Mouse (Mus musculus) thymus, adult 18-20 months (tissue): Measurements from ENCODE around the gene Actr3b.
"Not testable (repeated sequence)": the region's sequence is repeated elsewhere in the genome, so short reads cannot be mapped to it uniquely, and the experiment has no call there.

ENCODE experiments used
- DNase-seq, 2 experiments: peaks; one replicate each; pipeline ENCODE4 v3.0.0; 2022; ENCODE audit warnings: mixed read lengths in 2 of 2

Gene Actr3b

GRCm38 (mm10) chr5:25759460-25760409, at the start of gene Actr3b:
Gene Actr3b, plus strand, starts transcription at chr5:25759997.
- DNase-seq = peak; percentile 71 to 72

GRCm38 (mm10) chr5:25713001-25713706, 46.6 kb upstream of the Actr3b start:
- not testable (repeated sequence) for DNase-seq

- no peak for DNase-seq
These were observed 40.4 kb upstream of the Actr3b start for GRCm38 (mm10) chr5:25719390-25719789.

- no peak for DNase-seq
These were observed 36.8 kb upstream of the Actr3b start for GRCm38 (mm10) chr5:25723016-25723415.

- no peak for DNase-seq
These were observed 35.6 kb upstream of the Actr3b start for GRCm38 (mm10) chr5:25724134-25724675.

GRCm38 (mm10) chr5:25734318-25734717, 25.5 kb upstream of the Actr3b start:
- DNase-seq = no peak

GRCm38 (mm10) chr5:25735861-25736260, 23.9 kb upstream of the Actr3b start:
- DNase-seq = no peak

- no peak for DNase-seq
These were observed 21.3 kb upstream of the Actr3b start for GRCm38 (mm10) chr5:25738448-25738847.

GRCm38 (mm10) chr5:25738902-25739301, 20.9 kb upstream of the Actr3b start:
- not testable (repeated sequence) for DNase-seq

GRCm38 (mm10) chr5:25747904-25748303, 11.9 kb upstream of the Actr3b start:
- DNase-seq = no peak

GRCm38 (mm10) chr5:25748613-25749012, 11.2 kb upstream of the Actr3b start:
- no peak for DNase-seq

GRCm38 (mm10) chr5:25751552-25751951, 8.2 kb upstream of the Actr3b start:
- no peak for DNase-seq

- DNase-seq = no peak
These were observed 6.9 kb upstream of the Actr3b start for GRCm38 (mm10) chr5:25752862-25753261.

- DNase-seq = no peak
These were observed 6.1 kb upstream of the Actr3b start for GRCm38 (mm10) chr5:25753556-25754235.

- no peak for DNase-seq
These were observed 5.5 kb upstream of the Actr3b start for GRCm38 (mm10) chr5:25754236-25754766.

- peak in 1 of 2 experiments; percentile 5 for DNase-seq
These were observed 624 bp downstream of the Actr3b start for GRCm38 (mm10) chr5:25760410-25760832.

GRCm38 (mm10) chr5:25760871-25761270, 1.1 kb downstream of the Actr3b start:
- no peak for DNase-seq

- DNase-seq = no peak
These were observed 2.1 kb downstream of the Actr3b start for GRCm38 (mm10) chr5:25761850-25762249.

- no peak for DNase-seq
These were observed 9.2 kb downstream of the Actr3b start for GRCm38 (mm10) chr5:25769006-25769405.

GRCm38 (mm10) chr5:25769406-25769805, 9.6 kb downstream of the Actr3b start:
- no peak for DNase-seq

- no peak for DNase-seq
These were observed 12.7 kb downstream of the Actr3b start for GRCm38 (mm10) chr5:25772456-25772855.
